Mouse (Mus musculus) heart, adult 2 months (tissue): ENCODE results near the gene Zfp738.

Experiments
- EP300 ChIP-seq: fragments of 200-500 bp; IDR thresholded peaks from 2 replicates; pipeline ENCODE4 v1.6.1; 2011; ENCODE audit warnings: low read depth, low read length, control low read depth; ENCODE audit not compliant: insufficient read depth
- POLR2A ChIP-seq: fragments of 200-500 bp; IDR thresholded peaks from 2 replicates; pipeline ENCODE4 v1.6.1; 2011; ENCODE audit warnings: mild to moderate bottlenecking, low read depth, low read length, control low read depth; ENCODE audit not compliant: insufficient read depth

DNA sequence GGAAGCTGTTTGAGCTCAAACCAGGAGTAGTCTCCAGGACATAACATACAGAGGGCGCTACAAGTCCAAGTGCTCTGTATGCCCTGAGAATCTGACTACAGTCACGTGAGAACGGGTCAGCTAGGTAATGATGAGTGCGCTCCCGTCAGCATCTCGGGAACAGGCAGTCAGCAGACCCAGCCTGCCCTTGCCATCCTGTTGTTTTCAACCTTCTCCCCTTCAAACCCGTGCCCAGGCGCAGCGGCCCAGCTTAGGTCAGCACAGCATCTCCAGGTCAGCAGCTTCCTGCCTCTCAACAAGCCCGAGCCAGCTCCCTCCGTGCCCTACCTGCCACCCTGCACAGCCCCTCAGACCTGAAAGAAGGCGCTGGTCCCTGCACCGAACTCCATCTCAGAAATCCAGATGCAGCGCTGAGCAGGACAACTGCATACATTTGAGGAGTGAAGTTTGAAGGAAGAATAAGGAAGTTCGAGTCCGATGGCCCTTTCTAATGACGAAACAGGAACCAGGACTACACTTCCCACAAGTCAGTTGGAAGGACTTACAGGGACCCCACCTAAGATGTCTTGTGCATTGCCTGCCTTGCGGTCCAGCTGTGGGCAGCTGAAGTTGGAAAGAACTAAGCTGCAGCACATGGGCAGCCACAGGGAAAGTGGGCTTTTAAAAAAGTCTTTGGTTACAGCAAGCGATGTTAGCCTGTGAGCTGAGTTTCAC lies 49.4 kb downstream of the Zfp738 start, which contains the start of the genes Gm49345 and Zfp729a:
- TF ChIP-seq POLR2A (peak; percentile 55), EP300 (no peak; the same call in none of the 2 replicates)
